Mouse (Mus musculus): ENCODE measurements around the gene Nup210.

DNA sequence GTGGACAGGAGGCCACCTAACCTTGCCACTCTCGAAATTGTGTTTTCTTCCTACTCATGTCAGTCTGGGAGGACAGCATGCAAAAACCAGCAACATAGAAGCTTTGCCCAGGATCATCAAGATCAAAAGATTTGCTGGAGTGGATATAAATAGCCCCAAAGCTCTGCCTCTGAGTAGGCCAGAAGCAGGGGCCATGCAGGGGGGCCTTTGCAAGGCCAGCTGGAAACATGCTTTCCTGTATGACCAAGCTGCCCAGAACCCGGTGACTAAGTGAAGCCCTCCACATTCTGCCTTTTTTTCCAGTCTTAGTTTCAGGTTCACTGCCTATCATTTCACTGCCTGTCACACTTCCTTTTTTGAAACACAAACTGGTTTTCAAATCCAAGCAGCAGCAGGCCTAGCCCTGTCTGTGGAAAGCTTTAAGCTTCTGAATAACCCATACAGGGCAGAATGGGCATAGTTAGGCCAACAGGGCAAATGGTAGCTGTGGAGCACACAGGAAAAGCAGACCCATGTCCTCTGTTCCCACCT is 147.2 kb downstream of the Nup210 start:
- no peak for TF ChIP-seq CTCF (IDR thresholded peaks at IDR 0.05; ENCODE audit: borderline replicate concordance, control insufficient read depth, extremely low read depth, insufficient read depth, low read length, poor library complexity)
- TF ChIP-seq POLR2A (IDR thresholded peaks at IDR 0.05; ENCODE audit: control insufficient read depth, extremely low read depth, insufficient read depth, low read length, poor library complexity), result no peak
